Mouse (Mus musculus): Measurements from ENCODE around the gene Ephx1. TPM values are rescaled to one million over a fixed set of nuclear protein-coding genes. Genes with fewer than 3 reads are reported as not detected.
"Not testable (repeated sequence)": the region's sequence is repeated elsewhere in the genome, so short reads cannot be mapped to it uniquely, and the experiment has no call there.

The Ephx1 gene
- polyA plus RNA-seq, 1 experiment, result 5.1 TPM

DNA sequence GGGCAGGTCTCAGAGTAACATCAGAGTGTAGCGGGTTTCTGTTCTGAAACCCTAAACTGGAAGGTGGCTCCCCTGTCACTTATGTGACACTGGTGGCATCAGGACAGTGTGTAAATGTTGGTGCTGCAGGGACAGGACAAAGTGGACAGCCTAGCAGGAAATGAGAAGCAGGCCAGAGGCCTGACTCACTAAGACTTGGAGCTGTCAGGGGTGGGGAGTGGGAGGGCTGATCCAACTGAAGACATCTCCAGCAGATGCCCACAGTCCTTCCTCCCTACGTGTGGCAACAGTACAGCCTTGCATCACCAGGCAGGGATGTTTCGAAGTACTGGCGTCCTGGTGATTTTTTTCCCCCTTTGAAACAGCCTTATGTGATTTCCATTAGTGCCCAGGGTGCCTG lies 76.2 kb downstream of the Ephx1 start:
- no peak for DNase-seq (ENCODE audit: low read depth)
- TF ChIP-seq POLR2A (IDR thresholded peaks at IDR 0.05; ENCODE audit: borderline replicate concordance, extremely low read depth, insufficient read depth, insufficient read length, poor library complexity, severe bottlenecking), result no peak
- TF ChIP-seq CTCF (IDR thresholded peaks at IDR 0.05; ENCODE audit: borderline replicate concordance, extremely low read depth, insufficient read depth, insufficient read length), result no peak

DNA sequence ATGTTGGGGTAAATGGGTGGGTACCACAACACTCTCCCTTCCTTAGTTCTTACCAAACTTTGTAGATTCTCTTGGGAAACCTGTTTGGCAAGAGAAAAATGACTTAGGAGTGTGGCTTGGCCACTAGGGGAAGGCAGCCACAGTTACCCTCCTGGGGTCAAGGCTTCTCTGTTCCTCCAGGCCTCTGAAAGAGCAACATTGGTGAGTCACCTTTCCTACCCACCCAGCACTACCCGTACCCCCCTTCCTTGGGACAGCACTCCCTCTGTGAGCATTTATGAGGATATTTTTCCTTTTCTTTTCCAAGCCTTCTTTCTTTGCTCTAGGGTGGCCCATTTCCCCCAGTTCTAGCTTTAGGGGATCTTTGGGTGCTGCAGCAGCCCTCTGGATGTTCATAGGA lies 76.8 kb downstream of the Ephx1 start:
- DNase-seq (ENCODE audit: low read depth), result no peak
- TF ChIP-seq CTCF (IDR thresholded peaks at IDR 0.05; ENCODE audit: borderline replicate concordance, extremely low read depth, insufficient read depth, insufficient read length), result no peak
- no peak for TF ChIP-seq POLR2A (IDR thresholded peaks at IDR 0.05; ENCODE audit: borderline replicate concordance, extremely low read depth, insufficient read depth, insufficient read length, poor library complexity, severe bottlenecking)

DNA sequence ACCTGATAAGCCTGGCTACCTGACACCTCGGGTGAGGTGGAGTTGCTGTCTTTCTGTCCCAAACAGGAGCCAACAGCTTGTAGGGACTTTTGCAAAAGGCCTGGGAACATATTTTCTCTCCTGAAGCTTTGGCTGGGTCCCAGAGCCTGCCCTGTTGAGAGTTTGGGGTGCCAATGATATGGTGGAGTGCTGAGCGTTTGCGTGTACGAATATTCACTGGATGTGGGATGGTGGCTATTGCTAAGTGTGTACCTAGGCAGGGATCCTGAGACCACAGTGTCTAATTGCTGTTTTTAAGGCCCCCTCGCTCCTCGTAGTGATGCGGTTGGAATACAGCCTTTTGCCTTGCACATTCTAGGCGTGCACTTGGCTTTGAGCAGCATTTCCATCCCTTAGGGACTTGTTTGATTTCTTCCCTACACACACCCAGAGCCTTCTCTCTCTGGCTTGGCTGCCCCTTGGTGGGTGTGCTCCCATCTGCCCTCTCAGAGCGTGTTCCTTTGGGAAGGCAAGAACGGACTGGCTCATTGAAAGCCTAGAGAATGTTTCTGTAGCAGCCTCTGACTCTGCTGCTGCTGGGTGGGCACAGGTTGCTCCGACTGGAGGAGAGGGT lies 77.6 kb downstream of the Ephx1 start:
- DNase-seq (ENCODE audit: low read depth), result no peak
- TF ChIP-seq POLR2A (IDR thresholded peaks at IDR 0.05; ENCODE audit: borderline replicate concordance, extremely low read depth, insufficient read depth, insufficient read length, poor library complexity, severe bottlenecking), result no peak
- no peak for TF ChIP-seq CTCF (IDR thresholded peaks at IDR 0.05; ENCODE audit: borderline replicate concordance, extremely low read depth, insufficient read depth, insufficient read length)

DNA sequence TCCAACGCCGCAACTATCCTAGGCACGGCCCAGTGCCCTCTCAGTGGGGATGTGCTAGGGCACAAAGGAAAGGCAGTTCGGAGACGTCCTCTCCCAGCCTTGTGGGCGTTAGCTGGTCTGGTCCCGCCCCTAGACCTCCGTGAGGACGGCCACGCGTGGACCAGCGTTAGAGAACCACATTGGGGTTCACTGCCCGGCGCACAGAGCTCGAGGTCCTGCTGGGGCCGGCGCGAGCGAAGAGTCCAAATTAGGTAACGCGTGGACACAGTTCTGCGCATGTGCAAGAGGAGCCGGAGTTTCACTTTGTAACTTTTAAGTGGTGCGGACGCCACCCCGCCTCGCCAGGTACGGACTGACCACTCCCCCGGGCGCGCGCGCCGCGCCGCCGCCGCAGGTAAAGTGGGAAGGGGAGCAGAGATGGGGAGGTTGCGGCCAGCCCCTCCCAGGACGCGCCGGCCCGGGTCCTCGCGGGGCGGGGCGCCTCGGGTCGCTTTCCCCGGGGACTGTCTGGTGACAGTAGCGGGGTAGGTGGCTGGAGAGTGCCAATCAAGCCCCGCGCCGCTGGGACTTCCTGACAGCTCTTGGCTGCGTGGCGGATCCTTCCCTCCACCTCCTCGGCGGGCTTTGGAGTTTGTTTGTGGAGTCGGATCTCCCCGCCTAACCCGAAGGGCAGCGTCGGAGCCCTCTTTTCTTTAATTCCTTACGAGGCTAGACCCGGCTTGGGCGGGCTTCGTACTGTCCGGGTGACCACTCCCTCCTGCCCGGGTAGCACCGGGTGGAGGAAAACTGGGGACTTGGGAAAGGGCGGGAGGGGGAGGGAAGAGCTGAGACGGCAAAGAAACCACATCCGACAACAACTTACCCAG lies 78.3 kb downstream of the Ephx1 start, which contains the start of gene Tmem63a:
Gene Tmem63a (plus strand): TSS at position 179 of the 866 bp plus-strand sequence.
- DNase-seq (ENCODE audit: low read depth), result peak; percentile 53
- TF ChIP-seq POLR2A (IDR thresholded peaks at IDR 0.05; ENCODE audit: borderline replicate concordance, extremely low read depth, insufficient read depth, insufficient read length, poor library complexity, severe bottlenecking) (no peak), CTCF (IDR thresholded peaks at IDR 0.05; ENCODE audit: borderline replicate concordance, extremely low read depth, insufficient read depth, insufficient read length) (no peak)

DNA sequence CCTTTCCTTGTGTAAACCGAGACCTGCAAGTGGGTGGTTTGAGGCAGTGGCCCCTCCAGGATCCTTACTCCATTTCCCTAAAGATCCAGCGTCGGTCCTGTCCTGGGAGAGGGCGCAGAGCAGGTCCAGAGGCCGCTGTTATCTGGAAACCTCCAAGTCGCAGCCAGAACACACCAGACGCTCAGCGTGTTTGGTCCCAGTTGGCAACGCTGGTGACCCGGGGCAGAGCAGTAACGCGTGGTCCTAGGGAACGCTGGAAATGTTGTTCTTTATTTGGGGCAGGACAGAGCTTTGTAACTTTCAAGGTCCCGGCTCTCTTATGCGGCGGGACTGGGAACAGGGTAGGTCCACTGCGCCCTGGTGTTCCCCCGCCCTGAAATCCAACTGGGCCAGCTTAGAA lies 79.0 kb downstream of the Ephx1 start:
- DNase-seq (ENCODE audit: low read depth), result no peak
- TF ChIP-seq POLR2A (IDR thresholded peaks at IDR 0.05; ENCODE audit: borderline replicate concordance, extremely low read depth, insufficient read depth, insufficient read length, poor library complexity, severe bottlenecking), result no peak
- no peak for TF ChIP-seq CTCF (IDR thresholded peaks at IDR 0.05; ENCODE audit: borderline replicate concordance, extremely low read depth, insufficient read depth, insufficient read length)

DNA sequence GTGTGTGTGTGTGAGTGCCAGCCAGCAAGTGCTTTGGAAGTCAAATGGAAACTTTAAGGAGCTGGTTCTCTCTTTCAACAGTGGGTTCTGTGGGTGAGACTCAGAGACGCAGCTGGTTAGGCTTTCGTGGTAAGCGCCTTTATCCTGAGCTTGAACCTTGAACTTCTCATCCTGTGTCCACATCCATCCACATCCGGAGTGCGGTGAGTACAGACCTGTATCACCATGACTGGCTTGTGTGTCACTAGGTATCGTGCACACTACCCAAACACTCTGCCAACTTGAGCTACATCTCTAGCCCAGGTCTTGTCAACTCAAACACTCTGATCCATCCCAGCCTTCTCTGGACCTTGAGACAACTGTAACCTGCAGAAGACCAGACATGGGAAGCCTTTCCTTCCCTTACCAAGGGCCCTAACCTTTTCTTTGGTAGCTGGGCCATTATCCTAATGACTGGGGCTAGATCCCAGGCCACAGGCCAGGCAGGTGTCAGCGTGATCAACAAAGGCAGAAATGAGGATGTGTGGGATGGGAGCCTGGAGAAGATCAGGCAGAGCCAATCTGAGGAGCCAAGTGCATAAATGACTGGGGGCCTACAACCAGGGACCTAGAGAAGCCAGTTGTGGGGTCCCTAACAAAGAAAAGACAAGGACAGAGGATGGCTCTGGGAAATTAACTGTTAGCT lies 79.8 kb downstream of the Ephx1 start:
- no peak for DNase-seq (ENCODE audit: low read depth)
- TF ChIP-seq CTCF (IDR thresholded peaks at IDR 0.05; ENCODE audit: borderline replicate concordance, extremely low read depth, insufficient read depth, insufficient read length) (no peak), POLR2A (IDR thresholded peaks at IDR 0.05; ENCODE audit: borderline replicate concordance, extremely low read depth, insufficient read depth, insufficient read length, poor library complexity, severe bottlenecking) (no peak)

DNA sequence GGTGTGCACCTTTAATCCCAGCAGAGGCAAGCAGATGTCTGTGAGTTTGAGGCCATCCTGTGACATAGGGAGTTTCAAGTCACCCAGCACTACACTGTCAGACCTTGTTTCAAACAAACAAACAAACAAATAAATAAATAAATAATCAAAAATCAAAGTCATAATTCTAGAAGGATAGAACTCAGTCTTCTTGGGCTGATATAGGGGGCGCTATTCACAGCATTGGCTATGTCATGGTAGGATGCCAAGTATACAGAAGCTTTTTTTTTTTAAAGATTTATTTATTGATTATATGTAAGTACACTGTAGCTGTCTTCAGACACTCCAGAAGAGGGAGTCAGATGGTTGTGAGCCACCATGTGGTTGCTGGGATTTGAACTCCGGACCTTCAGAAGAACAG lies 81.9 kb downstream of the Ephx1 start:
- not testable (repeated sequence) for DNase-seq (ENCODE audit: low read depth)

DNA sequence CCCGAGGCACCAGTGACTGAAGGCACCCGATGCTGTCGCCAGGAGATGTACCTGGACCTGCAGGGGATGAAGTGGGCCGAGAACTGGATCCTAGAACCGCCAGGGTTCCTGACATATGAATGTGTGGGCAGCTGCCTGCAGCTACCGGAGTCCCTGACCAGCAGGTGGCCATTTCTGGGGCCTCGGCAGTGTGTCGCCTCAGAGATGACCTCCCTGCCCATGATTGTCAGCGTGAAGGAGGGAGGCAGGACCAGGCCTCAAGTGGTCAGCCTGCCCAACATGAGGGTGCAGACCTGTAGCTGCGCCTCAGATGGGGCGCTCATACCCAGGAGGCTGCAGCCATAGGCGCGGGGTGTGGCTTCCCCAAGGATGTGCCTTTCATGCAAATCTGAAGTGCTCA lies 83.1 kb downstream of the Ephx1 start:
- DNase-seq (ENCODE audit: low read depth), result not testable (repeated sequence)

DNA sequence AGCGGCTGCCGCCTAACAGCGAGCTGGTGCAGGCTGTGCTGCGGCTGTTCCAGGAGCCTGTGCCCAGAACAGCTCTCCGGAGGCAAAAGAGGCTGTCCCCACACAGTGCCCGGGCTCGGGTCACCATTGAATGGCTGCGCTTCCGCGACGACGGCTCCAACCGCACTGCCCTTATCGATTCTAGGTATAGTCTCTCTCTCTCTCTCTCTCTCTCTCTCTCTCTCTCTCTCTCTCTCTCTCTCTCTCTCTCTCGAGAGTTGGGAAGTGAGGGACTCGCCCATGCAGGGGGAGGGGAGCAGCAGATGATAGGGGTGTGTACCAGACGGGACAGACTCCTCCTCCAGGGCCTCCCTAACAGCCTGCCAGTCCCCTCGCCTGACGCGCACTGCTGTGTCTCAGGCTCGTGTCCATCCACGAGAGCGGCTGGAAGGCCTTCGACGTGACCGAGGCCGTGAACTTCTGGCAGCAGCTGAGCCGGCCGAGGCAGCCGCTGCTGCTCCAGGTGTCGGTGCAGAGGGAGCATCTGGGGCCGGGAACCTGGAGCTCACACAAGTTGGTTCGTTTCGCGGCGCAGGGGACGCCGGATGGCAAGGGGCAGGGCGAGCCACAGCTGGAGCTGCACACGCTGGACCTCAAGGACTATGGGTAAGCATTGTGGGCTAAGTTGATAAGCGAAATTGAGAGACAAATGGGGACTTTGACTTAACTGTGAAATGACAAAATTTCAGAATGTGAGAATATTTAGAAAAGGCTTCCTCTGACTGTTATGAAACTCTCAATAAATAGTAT lies 83.9 kb downstream of the Ephx1 start:
- DNase-seq (ENCODE audit: low read depth), result peak; percentile 51

DNA sequence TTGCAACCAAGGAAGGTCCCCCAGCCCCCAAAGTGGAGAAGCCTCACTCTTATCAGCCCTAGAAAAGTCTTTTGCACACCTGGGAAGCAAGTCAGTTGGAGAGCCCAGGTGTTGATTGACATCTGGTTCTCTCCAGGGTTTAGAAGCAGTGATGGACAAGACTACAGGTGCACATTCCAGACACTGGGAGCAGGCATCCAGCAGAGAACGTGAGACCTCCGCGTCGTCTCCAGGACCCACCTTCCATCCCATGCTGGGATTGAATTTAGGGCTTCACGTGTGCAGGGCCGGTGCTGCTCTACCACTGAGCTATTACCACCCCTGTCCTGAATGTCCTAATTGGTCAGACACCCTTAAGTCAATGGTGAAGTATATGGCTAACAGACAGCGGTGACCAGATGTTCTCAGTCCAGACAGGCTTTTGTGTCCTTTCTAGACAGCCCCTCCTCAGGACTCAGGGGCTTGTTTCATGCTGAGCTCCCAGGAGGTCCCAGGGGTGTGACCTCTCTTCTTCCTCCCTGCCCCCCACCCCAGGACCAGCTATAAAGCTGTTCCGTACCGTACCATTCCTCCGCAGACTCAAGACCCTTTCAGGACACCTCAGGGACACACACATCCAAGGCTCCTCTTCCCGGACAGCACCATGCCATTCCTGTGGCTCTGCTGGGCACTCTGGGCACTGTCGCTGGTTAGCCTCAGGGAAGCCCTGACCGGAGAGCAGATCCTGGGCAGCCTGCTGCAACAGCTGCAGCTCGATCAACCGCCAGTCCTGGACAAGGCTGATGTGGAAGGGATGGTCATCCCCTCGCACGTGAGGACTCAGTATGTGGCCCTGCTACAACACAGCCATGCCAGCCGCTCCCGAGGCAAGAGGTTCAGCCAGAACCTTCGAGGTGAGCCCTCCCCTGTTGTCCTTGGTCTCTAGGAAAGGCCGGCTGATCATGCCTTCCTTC lies 86.0 kb downstream of the Ephx1 start, which contains the start of gene Lefty1:
Gene Lefty1 (plus strand): TSS at position 556 of the 953 bp plus-strand sequence.
- no peak for DNase-seq (ENCODE audit: low read depth)

DNA sequence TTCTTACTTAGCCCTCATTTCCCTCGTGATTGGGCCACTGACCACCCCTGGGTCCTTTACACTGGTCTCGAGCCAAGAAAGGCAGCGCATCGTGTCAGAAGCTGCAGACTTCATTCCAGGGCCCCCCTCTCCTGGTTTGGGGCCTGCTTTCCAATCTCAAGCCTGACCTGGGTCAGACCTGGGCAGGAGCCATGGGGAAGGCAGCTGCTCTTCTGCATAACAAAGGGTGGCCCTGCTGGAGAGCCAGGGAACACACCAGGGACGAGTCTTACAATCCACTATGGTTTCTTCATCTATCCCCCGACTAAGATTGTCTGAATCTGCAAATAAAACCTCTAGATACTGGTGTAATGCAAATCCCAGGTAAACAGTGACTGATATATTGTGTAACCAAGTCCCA lies 87.0 kb downstream of the Ephx1 start:
- DNase-seq (ENCODE audit: low read depth), result no peak
- no peak for TF ChIP-seq CTCF (IDR thresholded peaks at IDR 0.05; ENCODE audit: borderline replicate concordance, extremely low read depth, insufficient read depth, insufficient read length)
- TF ChIP-seq POLR2A (IDR thresholded peaks at IDR 0.05; ENCODE audit: borderline replicate concordance, extremely low read depth, insufficient read depth, insufficient read length, poor library complexity, severe bottlenecking), result no peak

More for the DNA sequence above, 86.0 kb downstream of the Ephx1 start, which contains the start of gene Lefty1:
- TF ChIP-seq CTCF (IDR thresholded peaks at IDR 0.05; ENCODE audit: borderline replicate concordance, extremely low read depth, insufficient read depth, insufficient read length), result no peak
- TF ChIP-seq POLR2A (IDR thresholded peaks at IDR 0.05; ENCODE audit: borderline replicate concordance, extremely low read depth, insufficient read depth, insufficient read length, poor library complexity, severe bottlenecking), result no peak
